Mouse (Mus musculus): ENCODE measurements around the gene Smim24. TPM values are rescaled to one million over a fixed set of nuclear protein-coding genes. Genes with fewer than 3 reads are reported as not detected.
A peak's percentile ranks its signal among the peaks of the same experiment; 100 is the strongest.

The Smim24 gene
- polyA plus RNA-seq, 1 experiment = 3,612 TPM

- no peak for TF ChIP-seq CTCF (IDR thresholded peaks at IDR 0.05; ENCODE audit: control insufficient read depth, insufficient read depth, insufficient replicate concordance, low read depth, low read length)
- TF ChIP-seq POLR2A (IDR thresholded peaks at IDR 0.05; ENCODE audit: control insufficient read depth, low read depth, low read length) = no peak
- H3K4me3 ChIP-seq (ENCODE audit: control insufficient read depth, low read depth, low read length) = peak overlapping the region; percentile 78
- H3K27me3 ChIP-seq (ENCODE audit: control insufficient read depth, insufficient read depth, low read length) = no peaks in the 10 kb centered on the region
- no peaks in the 10 kb centered on the region for H3K36me3 ChIP-seq (ENCODE audit: control insufficient read depth, insufficient read depth, low read length)
- H3K4me1 ChIP-seq (ENCODE audit: control insufficient read depth, insufficient read depth, low read length) = peaks cover 31% of the 10 kb centered on the region
- H3K27ac ChIP-seq (ENCODE audit: control insufficient read depth, insufficient read depth, low read depth, low read length) = peak overlapping the region; percentile 48; the same call in 1 of the 2 replicates
Measured at GRCm38 (mm10) chr10:81420191-81420767, 27.4 kb downstream of the Smim24 start.

DNA sequence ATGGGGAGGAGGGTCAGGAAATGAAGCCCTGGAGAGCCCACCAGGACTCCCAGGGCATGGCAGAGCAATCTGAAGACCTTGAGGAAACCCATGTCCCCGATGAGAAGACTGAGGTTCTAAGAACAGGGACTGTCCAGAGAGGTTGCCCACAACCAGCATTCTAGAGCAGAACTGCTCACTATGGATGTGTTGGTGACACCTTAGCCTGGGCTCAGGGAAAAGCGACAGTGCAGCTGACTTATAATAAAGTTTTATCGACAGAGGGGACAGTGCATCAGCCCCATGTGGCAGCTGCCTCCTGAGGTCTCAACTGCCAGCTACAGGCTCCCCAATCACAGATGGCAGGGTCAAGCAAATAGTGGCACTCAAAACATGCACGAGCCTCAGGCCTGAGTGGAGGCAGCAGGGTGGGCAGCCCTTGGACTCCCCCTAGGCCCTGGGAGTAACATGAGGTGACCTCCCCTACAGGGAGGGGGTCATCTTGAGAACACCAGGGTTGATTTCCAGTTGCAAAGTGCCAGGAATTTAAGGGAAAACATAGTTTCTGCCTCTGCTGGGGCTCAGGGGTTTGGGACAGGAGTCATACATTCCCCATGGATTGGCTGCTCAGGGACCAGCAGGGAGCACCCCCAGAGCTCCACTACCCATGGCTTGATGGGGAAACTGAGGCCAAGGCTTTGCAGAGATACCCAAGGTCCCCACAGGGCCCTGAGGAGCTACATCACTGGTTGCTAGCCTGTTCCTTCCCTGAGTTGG is 28.4 kb downstream of the Smim24 start:
- TF ChIP-seq CTCF (IDR thresholded peaks at IDR 0.05; ENCODE audit: control insufficient read depth, insufficient read depth, insufficient replicate concordance, low read depth, low read length) = no peak
- no peak for TF ChIP-seq POLR2A (IDR thresholded peaks at IDR 0.05; ENCODE audit: control insufficient read depth, low read depth, low read length)
- H3K27me3 ChIP-seq (ENCODE audit: control insufficient read depth, insufficient read depth, low read length) = no peaks in the 10 kb centered on the region
- peak overlapping the region; percentile 78 for H3K4me3 ChIP-seq (ENCODE audit: control insufficient read depth, low read depth, low read length)

GRCm38 (mm10) chr10:81421797-81422100 is 28.9 kb downstream of the Smim24 start:
- Histone ChIP-seq H3K27me3 (ENCODE audit: control insufficient read depth, insufficient read depth, low read length) (no peaks in the 10 kb centered on the region), H3K4me1 (ENCODE audit: control insufficient read depth, insufficient read depth, low read length) (peaks cover 23% of the 10 kb centered on the region), H3K36me3 (ENCODE audit: control insufficient read depth, insufficient read depth, low read length) (no peaks in the 10 kb centered on the region), H3K27ac (ENCODE audit: control insufficient read depth, insufficient read depth, low read depth, low read length) (no peak overlapping the region), H3K4me3 (ENCODE audit: control insufficient read depth, low read depth, low read length) (no peak overlapping the region)
- TF ChIP-seq CTCF (IDR thresholded peaks at IDR 0.05; ENCODE audit: control insufficient read depth, insufficient read depth, insufficient replicate concordance, low read depth, low read length) (no peak), POLR2A (IDR thresholded peaks at IDR 0.05; ENCODE audit: control insufficient read depth, low read depth, low read length) (no peak)

More for the DNA sequence above, 28.4 kb downstream of the Smim24 start:
- no peak overlapping the region for H3K27ac ChIP-seq (ENCODE audit: control insufficient read depth, insufficient read depth, low read depth, low read length)
- no peaks in the 10 kb centered on the region for H3K36me3 ChIP-seq (ENCODE audit: control insufficient read depth, insufficient read depth, low read length)
- H3K4me1 ChIP-seq (ENCODE audit: control insufficient read depth, insufficient read depth, low read length) = peaks cover 26% of the 10 kb centered on the region

DNA sequence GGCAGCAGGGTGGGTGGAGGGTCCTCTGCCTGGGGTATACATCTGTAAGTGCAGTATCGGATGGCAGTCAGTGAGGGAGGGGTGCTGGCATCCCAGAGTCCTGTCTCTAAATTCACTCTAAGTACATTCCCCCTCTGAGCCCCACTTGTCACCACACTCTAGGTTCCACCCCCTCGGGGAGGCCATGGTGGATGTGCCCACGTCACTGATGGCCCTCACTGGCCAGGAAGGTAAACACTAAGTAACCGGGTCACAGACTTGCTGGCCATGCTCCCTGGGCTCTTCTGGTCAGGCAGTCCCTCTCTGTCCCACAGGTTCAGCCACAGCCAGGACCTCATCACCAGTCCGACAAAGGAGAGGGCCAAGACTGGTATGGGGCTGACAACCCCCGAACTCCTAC is 29.3 kb downstream of the Smim24 start:
- Histone ChIP-seq H3K4me3 (ENCODE audit: control insufficient read depth, low read depth, low read length) (no peak overlapping the region), H3K4me1 (ENCODE audit: control insufficient read depth, insufficient read depth, low read length) (peaks cover 23% of the 10 kb centered on the region), H3K36me3 (ENCODE audit: control insufficient read depth, insufficient read depth, low read length) (no peaks in the 10 kb centered on the region), H3K27me3 (ENCODE audit: control insufficient read depth, insufficient read depth, low read length) (no peaks in the 10 kb centered on the region), H3K27ac (ENCODE audit: control insufficient read depth, insufficient read depth, low read depth, low read length) (no peak overlapping the region; the same call in 1 of the 2 replicates)
- TF ChIP-seq POLR2A (IDR thresholded peaks at IDR 0.05; ENCODE audit: control insufficient read depth, low read depth, low read length) = no peak; the same call in 1 of the 2 replicates
- TF ChIP-seq CTCF (IDR thresholded peaks at IDR 0.05; ENCODE audit: control insufficient read depth, insufficient read depth, insufficient replicate concordance, low read depth, low read length) = no peak

DNA sequence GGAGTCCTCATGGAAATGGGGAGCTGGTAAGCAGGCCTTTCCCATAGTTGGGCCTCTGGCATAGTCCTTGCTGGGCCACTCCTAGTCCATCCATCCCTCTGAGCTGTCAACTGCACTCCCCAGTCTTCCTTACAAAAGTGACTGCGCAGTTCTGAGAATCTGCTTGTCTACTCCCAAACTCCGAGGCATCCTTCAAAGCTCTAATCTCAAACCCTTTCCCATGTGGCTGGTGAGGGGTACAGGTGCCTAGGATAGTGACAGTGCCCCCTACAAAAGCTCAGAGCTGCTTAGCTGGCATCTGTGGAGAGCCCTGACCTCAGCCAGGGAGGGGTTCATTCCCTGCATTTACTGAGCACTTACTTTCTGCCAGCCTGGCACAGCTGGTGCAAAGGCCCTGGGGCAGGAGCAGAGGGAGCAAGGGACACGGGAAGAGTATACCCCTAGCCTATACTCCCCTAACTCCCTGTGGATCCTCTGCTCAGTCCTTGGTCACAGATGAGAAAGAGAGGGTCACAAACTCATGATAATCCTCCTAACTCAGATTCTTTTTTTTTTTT is 29.9 kb downstream of the Smim24 start:
- H3K4me1 ChIP-seq (ENCODE audit: control insufficient read depth, insufficient read depth, low read length) = peaks cover 21% of the 10 kb centered on the region
- H3K27me3 ChIP-seq (ENCODE audit: control insufficient read depth, insufficient read depth, low read length) = no peaks in the 10 kb centered on the region

DNA sequence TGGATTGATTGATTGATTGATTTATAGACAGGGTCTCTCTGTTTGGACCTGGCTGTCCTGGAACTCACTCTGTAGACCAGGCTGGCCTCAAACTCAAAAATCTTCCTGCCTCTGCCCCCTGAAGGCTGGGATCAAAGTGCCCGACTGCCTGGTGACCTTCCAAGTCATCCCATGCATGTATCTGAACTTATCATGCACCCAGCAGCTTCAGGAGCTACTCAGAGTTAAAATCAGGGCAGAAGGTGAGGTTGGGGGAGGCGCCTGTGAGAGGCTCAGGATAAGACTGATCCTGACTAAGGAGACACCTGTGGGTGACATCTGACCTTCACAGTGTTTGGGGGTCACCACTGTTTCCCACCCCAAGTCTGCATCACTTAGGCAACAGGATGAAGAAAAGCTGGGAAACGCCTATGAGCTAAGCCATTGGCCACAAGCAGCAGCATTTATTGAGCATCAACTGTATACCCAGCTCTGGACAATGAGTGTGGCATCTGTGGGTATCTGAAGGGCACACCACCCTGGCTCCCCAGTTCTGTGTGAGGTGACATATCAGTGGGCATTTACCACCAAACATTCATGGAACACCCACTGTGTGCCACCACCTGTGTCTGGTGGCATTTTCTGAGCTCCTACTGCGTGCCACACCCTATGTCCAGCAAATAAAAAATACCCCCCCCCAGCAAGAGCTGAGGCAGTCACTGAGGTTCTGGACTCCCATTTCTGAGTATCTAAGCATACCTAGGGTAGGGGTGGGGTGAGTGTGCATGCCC is 30.8 kb downstream of the Smim24 start:
- no peak overlapping the region for H3K4me3 ChIP-seq (ENCODE audit: control insufficient read depth, low read depth, low read length)
- TF ChIP-seq CTCF (IDR thresholded peaks at IDR 0.05; ENCODE audit: control insufficient read depth, insufficient read depth, insufficient replicate concordance, low read depth, low read length) = no peak
- no peak for TF ChIP-seq POLR2A (IDR thresholded peaks at IDR 0.05; ENCODE audit: control insufficient read depth, low read depth, low read length)
- no peaks in the 10 kb centered on the region for H3K27me3 ChIP-seq (ENCODE audit: control insufficient read depth, insufficient read depth, low read length)
- H3K36me3 ChIP-seq (ENCODE audit: control insufficient read depth, insufficient read depth, low read length) = no peaks in the 10 kb centered on the region
- no peak overlapping the region for H3K27ac ChIP-seq (ENCODE audit: control insufficient read depth, insufficient read depth, low read depth, low read length)
- peaks cover 21% of the 10 kb centered on the region for H3K4me1 ChIP-seq (ENCODE audit: control insufficient read depth, insufficient read depth, low read length)

More for the DNA sequence above, 29.9 kb downstream of the Smim24 start:
- no peak overlapping the region; the same call in 1 of the 2 replicates for H3K27ac ChIP-seq (ENCODE audit: control insufficient read depth, insufficient read depth, low read depth, low read length)
- TF ChIP-seq CTCF (IDR thresholded peaks at IDR 0.05; ENCODE audit: control insufficient read depth, insufficient read depth, insufficient replicate concordance, low read depth, low read length) (no peak), POLR2A (IDR thresholded peaks at IDR 0.05; ENCODE audit: control insufficient read depth, low read depth, low read length) (no peak)
- no peak overlapping the region for H3K4me3 ChIP-seq (ENCODE audit: control insufficient read depth, low read depth, low read length)
- H3K36me3 ChIP-seq (ENCODE audit: control insufficient read depth, insufficient read depth, low read length) = no peaks in the 10 kb centered on the region
